Mouse (Mus musculus): ENCODE results near the gene Syt15. TPM values are rescaled to one million over a fixed set of nuclear protein-coding genes. Genes with fewer than 3 reads are reported as not detected.
"Not testable (repeated sequence)": the region's sequence is repeated elsewhere in the genome, so short reads cannot be mapped to it uniquely, and the experiment has no call there.

The Syt15 gene
- polyA plus RNA-seq, 1 experiment = 1.2 TPM

DNA sequence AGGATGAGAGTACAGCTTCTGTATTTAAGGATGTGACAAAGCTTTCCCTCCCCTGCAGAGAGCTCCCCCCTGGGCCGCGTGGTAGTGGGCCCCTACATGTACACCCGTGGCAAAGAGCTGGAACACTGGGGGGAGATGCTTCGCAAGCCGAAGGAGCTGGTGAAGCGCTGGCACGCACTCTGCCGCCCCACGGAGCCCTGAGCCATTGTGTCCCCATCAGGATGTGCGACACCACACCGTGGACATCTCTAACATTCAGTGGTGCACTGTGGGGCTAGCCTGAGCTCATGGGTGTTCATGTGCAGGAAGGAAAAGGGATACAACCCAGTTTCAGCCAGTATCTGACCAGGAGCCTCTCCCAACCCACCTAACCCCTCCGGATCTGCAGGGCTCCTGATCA lies 8.6 kb downstream of the Syt15 start:
- no peak for TF ChIP-seq POLR2A (IDR thresholded peaks at IDR 0.05; ENCODE audit: borderline replicate concordance, extremely low read depth, insufficient read depth, insufficient read length, poor library complexity, severe bottlenecking)
- TF ChIP-seq CTCF (IDR thresholded peaks at IDR 0.05; ENCODE audit: borderline replicate concordance, extremely low read depth, insufficient read depth, insufficient read length) = no peak
- DNase-seq (ENCODE audit: low read depth) = no peak

DNA sequence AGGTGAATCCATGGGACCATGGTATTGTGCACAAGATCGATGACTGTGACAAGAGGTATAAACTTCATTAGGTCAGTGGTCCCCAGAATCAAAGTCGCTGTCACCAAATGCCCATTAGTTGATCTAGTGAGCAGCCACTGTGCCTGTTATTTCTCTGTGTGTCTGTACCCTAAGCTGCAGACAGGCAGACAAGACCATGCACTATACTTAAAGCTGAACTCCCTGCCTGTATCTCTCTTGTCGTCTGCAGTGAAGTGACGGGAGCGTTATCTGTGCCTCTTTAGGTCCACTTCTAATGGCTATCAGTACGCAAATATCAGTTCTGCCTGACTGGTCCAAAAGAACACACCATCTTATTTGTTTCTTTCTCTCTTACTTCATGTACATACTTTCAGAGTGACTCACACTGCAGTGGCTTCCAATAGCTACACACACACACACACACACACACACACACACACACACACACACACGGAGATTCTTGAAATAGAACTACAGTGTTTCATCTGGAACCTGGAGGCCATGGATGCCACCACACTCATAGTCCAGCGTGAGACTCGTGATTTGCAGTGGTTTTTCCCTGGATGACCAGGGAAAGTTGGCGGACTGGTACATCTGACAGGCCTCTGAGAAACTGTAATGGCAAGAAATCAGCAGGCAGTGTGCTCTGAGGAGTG lies 9.6 kb downstream of the Syt15 start:
- TF ChIP-seq CTCF (IDR thresholded peaks at IDR 0.05; ENCODE audit: borderline replicate concordance, extremely low read depth, insufficient read depth, insufficient read length) (no peak), POLR2A (IDR thresholded peaks at IDR 0.05; ENCODE audit: borderline replicate concordance, extremely low read depth, insufficient read depth, insufficient read length, poor library complexity, severe bottlenecking) (no peak)
- no peak for DNase-seq (ENCODE audit: low read depth)

DNA sequence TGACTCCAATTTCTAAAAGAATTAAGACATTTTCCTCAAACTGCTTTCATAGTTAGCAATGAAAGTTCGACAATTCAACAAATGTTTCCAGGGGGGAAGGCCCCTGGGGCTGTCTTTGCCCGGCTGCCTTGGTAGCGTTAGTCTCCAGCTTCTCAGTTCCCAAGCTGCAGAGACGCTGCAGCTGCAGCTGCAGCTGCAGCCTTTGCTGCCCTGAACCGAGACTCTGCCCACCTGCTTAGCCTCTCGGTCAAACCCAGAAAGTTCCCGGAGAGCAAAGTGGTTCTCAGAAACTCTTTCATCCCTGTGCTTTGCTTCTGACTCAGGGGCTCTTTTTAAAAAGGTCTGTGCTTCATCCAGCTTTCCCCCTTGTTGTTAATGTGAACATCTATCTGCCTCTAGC lies 12.9 kb downstream of the Syt15 start:
- TF ChIP-seq CTCF (IDR thresholded peaks at IDR 0.05; ENCODE audit: borderline replicate concordance, extremely low read depth, insufficient read depth, insufficient read length) = no peak
- no peak for TF ChIP-seq POLR2A (IDR thresholded peaks at IDR 0.05; ENCODE audit: borderline replicate concordance, extremely low read depth, insufficient read depth, insufficient read length, poor library complexity, severe bottlenecking)

DNA sequence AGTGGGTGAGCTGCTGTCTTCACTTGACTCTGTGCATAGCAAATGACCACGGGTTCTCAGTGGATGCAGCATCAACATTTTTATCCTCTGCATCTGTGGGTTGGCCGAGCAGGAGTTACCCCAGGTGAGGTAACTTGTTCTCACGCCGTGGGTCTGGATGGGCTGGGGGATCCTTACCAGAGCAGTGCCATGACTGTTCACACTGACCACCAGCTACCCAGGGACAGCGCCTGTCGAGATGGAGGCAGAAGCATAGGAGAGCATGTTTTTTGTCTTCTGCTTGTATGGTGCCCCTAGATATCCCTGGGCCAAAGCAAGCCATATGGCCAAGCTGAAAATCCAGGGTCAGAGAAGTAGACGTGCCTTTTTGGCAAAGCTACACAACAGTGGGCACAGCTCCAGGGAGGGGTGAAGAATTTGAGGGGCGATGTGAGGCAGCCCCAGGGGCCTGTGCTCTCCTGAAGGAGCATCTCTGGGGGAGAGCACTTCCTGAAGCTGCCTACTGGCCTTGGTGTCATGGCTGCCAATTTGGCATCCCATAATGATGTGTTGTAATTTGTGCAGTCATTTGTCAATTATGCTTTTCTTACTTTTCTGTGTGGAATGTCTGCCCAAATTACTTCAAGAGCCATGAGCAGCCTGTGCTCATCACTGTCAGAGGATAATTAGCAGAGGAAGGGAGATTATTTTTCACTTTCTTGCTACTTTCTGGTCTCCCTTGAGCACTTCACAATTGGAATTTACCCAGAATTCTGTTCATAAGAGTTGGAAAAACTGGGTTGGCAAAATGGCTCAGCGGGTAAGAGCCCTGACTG lies 13.7 kb downstream of the Syt15 start:
- peak; percentile 60 for DNase-seq (ENCODE audit: low read depth)
- TF ChIP-seq CTCF (IDR thresholded peaks at IDR 0.05; ENCODE audit: borderline replicate concordance, extremely low read depth, insufficient read depth, insufficient read length) (no peak), POLR2A (IDR thresholded peaks at IDR 0.05; ENCODE audit: borderline replicate concordance, extremely low read depth, insufficient read depth, insufficient read length, poor library complexity, severe bottlenecking) (no peak)

More for the DNA sequence above, 12.9 kb downstream of the Syt15 start:
- no peak for DNase-seq (ENCODE audit: low read depth)

DNA sequence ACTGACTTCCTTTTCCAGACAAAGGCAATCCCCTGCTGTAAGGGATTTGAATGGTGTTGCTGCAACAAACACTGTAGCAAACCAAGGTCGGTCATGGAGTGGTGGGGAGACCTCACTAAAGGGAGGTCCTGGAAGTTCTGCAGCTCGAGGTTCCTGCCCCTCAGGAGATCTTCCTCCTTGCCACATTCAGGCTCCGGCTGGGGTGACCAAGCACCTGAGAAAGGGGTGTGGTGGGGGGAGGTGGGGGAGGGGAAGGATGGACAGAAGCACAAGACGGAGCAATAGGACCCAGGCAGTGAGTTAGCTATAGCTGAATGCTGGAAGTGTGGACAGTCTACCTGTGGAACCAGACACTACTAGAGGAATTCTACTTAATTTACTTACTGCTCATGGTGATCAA lies 14.5 kb downstream of the Syt15 start:
- TF ChIP-seq POLR2A (IDR thresholded peaks at IDR 0.05; ENCODE audit: borderline replicate concordance, extremely low read depth, insufficient read depth, insufficient read length, poor library complexity, severe bottlenecking) (no peak), CTCF (IDR thresholded peaks at IDR 0.05; ENCODE audit: borderline replicate concordance, extremely low read depth, insufficient read depth, insufficient read length) (no peak)
- no peak for DNase-seq (ENCODE audit: low read depth)

DNA sequence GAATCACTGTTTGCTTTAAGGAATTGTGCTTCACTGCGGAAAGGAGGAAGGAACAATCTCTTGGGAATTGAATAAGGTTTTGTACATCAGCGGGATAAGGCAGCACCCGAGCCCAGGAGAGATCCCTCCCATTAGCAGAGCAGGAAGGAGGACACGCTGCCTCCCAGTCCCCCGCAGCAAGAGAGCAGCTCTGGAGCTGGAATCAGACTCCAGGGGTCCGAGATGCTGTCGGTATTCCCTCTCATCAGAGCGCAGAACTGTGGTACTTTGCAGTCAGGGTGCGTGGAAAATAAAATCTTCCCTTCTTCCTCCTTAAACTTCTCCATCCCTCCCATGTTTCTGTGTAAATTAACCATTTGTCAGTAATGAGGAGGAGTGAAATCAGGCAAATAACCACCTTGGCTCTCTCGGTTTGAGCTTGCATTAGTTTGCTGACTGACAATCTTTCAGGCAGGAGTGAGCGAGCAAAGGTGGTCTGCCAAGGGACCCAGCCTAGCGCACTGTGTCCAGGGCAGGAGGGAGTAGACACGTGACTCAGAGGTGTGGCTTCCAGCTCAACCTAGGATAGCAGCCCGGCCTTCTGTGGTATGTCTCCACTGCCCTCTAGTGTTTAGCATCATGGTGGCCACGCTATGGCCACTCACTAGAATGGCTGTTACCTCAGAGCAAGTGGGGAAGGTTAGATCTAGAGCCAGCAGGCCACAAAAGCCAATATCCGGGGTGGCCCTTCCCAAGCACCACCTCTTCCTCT lies 15.4 kb downstream of the Syt15 start:
- TF ChIP-seq CTCF (IDR thresholded peaks at IDR 0.05; ENCODE audit: borderline replicate concordance, extremely low read depth, insufficient read depth, insufficient read length) (peak; percentile 86), POLR2A (IDR thresholded peaks at IDR 0.05; ENCODE audit: borderline replicate concordance, extremely low read depth, insufficient read depth, insufficient read length, poor library complexity, severe bottlenecking) (no peak)

DNA sequence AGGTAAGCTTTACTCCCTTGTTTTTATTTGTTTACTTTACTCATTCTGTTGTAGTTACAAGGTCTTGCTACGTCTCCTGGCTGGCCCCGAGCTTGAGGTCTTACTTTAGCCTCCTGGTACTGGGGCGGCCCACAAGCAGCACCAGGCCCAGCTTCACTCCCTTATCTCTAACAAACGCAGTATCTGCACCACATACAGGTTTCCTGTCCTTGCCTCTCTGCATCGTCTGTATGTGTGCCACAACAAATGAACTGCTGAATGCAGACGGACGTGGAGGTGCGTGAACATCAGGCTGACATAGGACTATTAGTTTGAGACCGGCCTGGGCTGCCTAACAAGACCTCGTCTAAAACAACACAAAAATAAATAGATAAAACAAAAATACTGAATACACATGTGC lies 20.9 kb downstream of the Syt15 start:
- DNase-seq (ENCODE audit: low read depth) = no peak
- TF ChIP-seq POLR2A (IDR thresholded peaks at IDR 0.05; ENCODE audit: borderline replicate concordance, extremely low read depth, insufficient read depth, insufficient read length, poor library complexity, severe bottlenecking) (no peak), CTCF (IDR thresholded peaks at IDR 0.05; ENCODE audit: borderline replicate concordance, extremely low read depth, insufficient read depth, insufficient read length) (no peak)

More for the DNA sequence above, 15.4 kb downstream of the Syt15 start:
- peak; percentile 89 for DNase-seq (ENCODE audit: low read depth)

DNA sequence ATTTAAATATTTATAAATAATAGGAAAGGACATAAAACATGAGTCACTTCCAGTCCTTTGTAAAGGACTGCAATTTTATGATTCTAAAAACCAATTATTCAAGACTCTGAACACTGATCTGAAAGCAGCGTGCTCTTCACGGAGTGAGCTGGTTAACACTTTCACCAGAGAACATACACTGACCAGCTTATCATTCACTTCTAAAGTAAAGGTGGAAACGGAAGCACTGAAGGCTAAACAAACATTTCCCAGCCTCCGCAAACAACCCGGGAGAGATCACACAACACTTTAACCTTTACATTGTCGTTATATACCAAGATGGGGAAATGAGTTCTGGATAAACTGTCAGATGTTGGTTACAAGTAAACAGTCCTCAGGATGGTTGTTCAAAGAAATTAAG lies 21.3 kb downstream of the Syt15 start:
- no peak for DNase-seq (ENCODE audit: low read depth)
- no peak for TF ChIP-seq CTCF (IDR thresholded peaks at IDR 0.05; ENCODE audit: borderline replicate concordance, extremely low read depth, insufficient read depth, insufficient read length)
- no peak for TF ChIP-seq POLR2A (IDR thresholded peaks at IDR 0.05; ENCODE audit: borderline replicate concordance, extremely low read depth, insufficient read depth, insufficient read length, poor library complexity, severe bottlenecking)

DNA sequence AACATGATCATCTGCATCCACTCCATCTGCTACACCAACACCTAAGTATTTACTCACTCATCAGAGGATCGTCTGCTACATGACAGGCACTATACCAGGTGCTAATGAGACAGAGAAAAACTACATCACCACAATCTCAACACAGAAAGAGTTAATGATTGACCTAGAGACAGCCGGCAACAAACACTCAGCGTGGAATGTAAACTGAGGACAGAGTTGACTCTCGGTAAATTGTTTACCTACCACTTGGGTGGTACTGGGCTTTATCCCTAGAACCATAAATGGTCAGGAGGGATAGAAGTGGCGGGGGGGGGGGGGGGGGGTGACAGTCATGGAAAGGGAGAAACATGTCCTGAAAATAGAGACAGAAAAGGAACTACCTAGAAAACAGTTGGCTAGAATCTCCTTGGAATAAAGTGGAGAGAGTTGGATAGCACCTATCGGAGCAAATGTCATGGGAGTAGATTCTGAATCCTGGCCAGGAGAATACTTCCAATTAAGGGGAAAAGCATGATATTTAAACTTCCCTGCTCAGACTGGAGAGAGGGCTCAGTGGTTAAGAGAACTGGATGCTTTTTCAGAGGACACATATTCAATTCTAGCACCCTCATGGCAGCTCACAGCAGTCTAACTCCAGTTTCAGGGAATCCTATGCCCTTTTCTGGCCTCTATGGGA lies 33.2 kb downstream of the Syt15 start:
- TF ChIP-seq CTCF (IDR thresholded peaks at IDR 0.05; ENCODE audit: borderline replicate concordance, extremely low read depth, insufficient read depth, insufficient read length) (no peak), POLR2A (IDR thresholded peaks at IDR 0.05; ENCODE audit: borderline replicate concordance, extremely low read depth, insufficient read depth, insufficient read length, poor library complexity, severe bottlenecking) (no peak)
- no peak for DNase-seq (ENCODE audit: low read depth)

DNA sequence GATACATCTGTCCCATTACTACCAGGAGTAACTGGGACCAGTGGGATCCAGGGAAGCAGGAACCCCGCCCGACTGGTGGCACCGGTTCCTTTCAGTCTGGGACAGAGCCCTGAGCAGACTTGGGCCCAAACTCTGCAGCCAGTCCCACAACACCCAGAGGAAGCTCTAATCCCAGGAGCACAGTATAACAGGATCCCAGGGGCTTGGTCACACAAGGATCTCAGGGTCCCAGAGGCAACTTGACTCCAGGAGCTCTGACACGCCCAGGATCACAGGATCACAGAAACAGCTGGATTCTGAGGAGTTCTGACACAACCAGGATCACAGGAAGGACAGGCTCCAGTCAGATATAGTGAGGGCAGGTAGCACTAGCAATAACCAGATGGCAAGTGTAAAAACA lies 33.9 kb downstream of the Syt15 start:
- no peak for DNase-seq (ENCODE audit: low read depth)
- TF ChIP-seq CTCF (IDR thresholded peaks at IDR 0.05; ENCODE audit: borderline replicate concordance, extremely low read depth, insufficient read depth, insufficient read length) (no peak), POLR2A (IDR thresholded peaks at IDR 0.05; ENCODE audit: borderline replicate concordance, extremely low read depth, insufficient read depth, insufficient read length, poor library complexity, severe bottlenecking) (no peak)

DNA sequence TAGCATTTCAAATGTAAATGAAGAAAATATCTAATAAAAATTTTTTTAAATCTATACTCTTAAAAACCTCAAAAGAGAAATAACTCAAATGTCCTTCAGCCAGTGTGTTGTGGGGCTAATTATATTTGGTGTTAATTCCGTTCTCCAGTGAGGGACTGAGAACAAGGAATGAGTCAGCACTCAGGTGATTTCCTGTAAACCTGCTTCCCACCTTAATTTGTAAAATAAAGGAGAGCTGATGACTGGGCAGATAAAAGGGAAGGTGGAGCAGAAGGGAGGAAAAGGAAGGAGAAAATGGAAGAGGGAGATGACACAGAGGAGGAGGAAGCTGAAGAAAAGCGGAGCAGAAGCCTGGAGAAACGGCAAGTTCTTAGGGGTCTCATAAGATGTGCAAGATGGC lies 39.1 kb downstream of the Syt15 start:
- DNase-seq (ENCODE audit: low read depth) = not testable (repeated sequence)

Data from brain, embryonic 14.5 days (tissue).